Mouse (Mus musculus) splenic B cell, adult 2 months (primary cell): ENCODE results near the gene Rabgap1l.

Experiments used
- DNase-seq: peaks from one replicate; pipeline ENCODE4 v3.0.0-alpha.2; 2011; ENCODE audit warnings: low read depth, low spot score
- H3K27me3 ChIP-seq: 2 replicates; pipeline ENCODE4 v1.6.1; 2012; ENCODE audit warnings: mild to moderate bottlenecking, low read length, moderate library complexity, mixed read lengths; ENCODE audit not compliant: control insufficient read depth, poor library complexity, insufficient read depth, severe bottlenecking
- H3K36me3 ChIP-seq: 2 replicates; pipeline ENCODE4 v1.6.1; 2012; ENCODE audit warnings: mild to moderate bottlenecking, low read length, moderate library complexity, mixed read lengths; ENCODE audit not compliant: control insufficient read depth, poor library complexity, insufficient read depth, severe bottlenecking

Rabgap1l gene

GRCm38 (mm10) chr1:160547934-160548876, 244.8 kb downstream of the Rabgap1l start:
- Histone ChIP-seq H3K27me3 (no peaks in the 10 kb centered on the region), H3K36me3 (no peaks in the 10 kb centered on the region)
- DNase-seq = no peak

- Histone ChIP-seq H3K36me3 (no peaks in the 10 kb centered on the region), H3K27me3 (no peaks in the 10 kb centered on the region)
- DNase-seq = no peak
Observed at GRCm38 (mm10) chr1:160535649-160536048, 257.4 kb downstream of the Rabgap1l start.

DNA sequence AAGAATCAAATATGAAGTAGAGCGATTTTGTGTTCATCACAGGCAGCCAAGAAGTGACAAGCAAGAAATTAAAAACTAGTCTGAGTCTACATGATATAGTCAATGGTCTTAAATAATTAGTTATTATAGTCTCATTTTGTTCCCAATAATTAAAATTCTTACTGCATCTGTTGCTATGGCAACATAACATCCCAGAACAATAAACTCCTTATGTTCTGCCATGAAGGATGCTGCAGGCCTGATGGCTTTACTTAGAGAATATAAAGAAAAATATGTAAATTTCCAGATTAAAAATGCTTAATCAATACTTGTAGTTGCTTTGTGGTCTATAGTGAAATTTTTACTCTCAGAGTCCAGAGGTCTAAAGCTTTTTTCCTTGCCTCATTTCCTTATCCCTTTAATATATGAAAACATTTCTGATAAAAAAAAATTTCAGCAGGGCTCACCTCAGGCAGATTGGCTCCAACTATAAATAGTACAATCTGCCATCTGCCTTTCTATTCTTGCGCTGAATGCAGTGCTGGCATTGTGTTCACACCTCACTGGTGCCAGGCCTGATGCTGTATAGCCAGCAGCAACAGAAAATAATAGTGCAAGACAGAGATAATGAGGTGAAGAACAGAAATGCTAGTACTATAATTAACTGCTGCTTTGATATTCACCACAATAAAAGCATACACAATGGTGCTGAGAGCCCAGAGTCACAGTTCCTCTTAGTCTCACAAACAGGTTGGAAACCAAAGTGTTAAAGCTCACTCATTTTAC, 258.3 kb downstream of the Rabgap1l start:
- Histone ChIP-seq H3K27me3 (no peaks in the 10 kb centered on the region), H3K36me3 (no peaks in the 10 kb centered on the region)
- no peak for DNase-seq

DNA sequence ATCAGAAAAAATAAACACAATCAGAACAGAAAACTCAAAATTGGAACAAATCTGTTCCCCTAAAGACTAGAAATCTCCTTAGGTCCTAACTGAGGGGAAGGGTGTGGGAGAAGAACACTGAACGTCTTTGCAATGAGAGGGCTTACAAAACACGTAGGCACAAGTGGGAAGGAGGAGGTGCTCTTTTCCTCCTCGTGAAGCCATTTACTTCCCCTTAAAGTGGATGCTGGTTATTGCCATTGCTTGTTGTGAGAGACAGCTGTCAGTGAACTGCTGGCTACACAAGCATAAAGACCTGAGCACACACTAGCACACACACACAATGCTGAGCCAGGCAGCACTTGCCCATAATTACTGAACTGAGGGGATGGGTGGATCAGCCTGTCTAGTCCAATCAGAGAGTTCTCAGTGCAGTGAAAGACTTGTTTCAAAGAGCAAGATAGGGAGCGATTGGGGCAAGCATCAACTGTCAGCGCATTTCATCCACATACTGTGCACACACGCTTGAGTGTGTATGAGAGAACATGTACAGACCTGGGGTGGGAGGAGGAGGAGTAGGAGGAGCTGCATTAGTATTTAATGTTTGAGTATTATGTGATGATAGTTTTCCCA, 259.7 kb downstream of the Rabgap1l start:
- no peaks in the 10 kb centered on the region for H3K36me3 ChIP-seq
- DNase-seq = no peak

GRCm38 (mm10) chr1:160531402-160531801, 261.6 kb downstream of the Rabgap1l start:
- Histone ChIP-seq H3K36me3 (no peaks in the 10 kb centered on the region), H3K27me3 (no peaks in the 10 kb centered on the region)
- DNase-seq = no peak

More for the DNA sequence above, 259.7 kb downstream of the Rabgap1l start:
- H3K27me3 ChIP-seq = no peaks in the 10 kb centered on the region

- no peaks in the 10 kb centered on the region for H3K27me3 ChIP-seq
- no peaks in the 10 kb centered on the region for H3K36me3 ChIP-seq
- no peak for DNase-seq
Observed at GRCm38 (mm10) chr1:160521918-160522317, 271.1 kb downstream of the Rabgap1l start.

GRCm38 (mm10) chr1:160520665-160521064, 272.3 kb downstream of the Rabgap1l start:
- Histone ChIP-seq H3K36me3 (no peaks in the 10 kb centered on the region), H3K27me3 (no peaks in the 10 kb centered on the region)
- DNase-seq = no peak

DNA sequence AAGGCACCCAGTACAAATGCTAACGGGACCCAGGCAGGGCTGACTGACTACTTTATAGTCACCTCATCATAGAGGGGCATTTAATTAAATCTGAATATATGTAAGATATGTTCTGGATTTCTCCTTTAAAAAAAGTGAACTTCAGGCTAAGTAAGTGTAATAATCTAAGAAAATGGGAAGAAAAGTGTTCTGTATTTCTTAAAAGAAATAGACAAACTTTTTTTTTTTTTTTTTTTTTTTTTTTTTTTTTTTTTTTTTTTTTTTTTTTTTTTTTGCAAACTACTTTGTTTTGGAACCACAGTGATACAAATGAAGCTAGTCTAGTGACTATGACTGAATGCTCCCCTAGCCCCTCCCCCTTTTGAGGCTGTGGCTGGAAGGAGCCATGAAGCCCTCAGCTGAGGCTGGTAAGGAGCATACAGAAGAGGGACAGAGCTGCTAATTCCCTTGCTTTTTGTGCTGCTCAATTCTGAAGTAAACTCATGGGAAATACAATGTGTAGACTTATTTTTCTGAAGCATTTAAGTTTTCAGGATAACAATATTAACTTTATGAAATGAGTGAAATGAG, 273.0 kb downstream of the Rabgap1l start:
- H3K36me3 ChIP-seq = no peaks in the 10 kb centered on the region
- H3K27me3 ChIP-seq = no peaks in the 10 kb centered on the region
- no peak for DNase-seq

GRCm38 (mm10) chr1:160518552-160518951, 274.5 kb downstream of the Rabgap1l start:
- DNase-seq = no peak
- Histone ChIP-seq H3K27me3 (no peaks in the 10 kb centered on the region), H3K36me3 (no peaks in the 10 kb centered on the region)

GRCm38 (mm10) chr1:160507766-160508165, 285.2 kb downstream of the Rabgap1l start:
- no peaks in the 10 kb centered on the region for H3K27me3 ChIP-seq
- no peak for DNase-seq
- H3K36me3 ChIP-seq = no peaks in the 10 kb centered on the region

DNA sequence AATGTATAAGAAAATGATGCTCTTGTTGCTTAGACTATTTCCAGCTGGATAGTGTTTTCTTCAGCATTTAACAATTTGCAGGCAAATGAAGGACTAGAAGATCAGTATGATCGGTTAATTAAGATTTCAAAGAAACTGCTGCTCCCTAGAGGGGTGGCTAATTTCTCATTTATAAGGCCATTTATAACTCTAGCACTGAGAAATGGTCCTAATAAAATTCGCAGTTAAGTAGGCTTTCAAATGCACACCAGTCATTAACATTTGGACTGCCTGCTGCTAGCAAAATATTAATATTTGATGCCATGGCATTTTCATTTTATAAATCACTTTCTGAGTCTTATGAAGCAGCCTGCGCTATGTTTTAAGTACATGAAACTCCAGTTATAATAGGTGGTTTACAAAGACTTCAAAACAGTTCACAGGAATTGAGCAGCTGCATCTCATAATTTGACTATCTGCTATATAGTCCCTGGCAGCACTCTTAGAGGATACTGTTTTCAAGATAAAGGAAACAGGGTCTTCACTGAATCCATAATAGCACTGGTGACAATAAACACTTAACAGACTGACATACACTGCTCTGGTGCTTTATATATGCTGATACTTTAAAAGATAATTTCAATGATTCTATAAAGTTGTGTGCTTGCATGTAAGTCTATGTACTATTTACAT, 296.0 kb downstream of the Rabgap1l start:
- H3K36me3 ChIP-seq = no peaks in the 10 kb centered on the region; the same call in 1 of the 2 replicates
- H3K27me3 ChIP-seq = no peaks in the 10 kb centered on the region
- DNase-seq = no peak

DNA sequence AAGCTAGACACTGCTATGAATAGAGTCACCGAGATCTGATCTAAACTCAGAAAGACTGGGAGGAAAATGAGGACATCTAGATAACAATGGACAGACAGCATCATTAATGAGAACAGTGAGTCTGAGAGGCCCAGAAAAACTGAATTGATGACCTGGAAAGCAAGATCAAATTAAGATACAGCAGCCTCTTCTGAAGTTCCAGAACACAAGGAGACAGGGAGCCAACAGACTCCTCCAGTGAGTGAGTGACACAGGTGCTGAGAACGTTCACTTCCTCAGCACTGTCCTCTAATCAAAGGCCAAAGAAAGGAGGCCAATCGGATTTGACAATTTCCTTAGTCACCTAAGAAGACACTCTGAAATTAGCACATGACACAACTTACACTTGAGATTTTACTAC, 307.3 kb downstream of the Rabgap1l start:
- Histone ChIP-seq H3K27me3 (no peaks in the 10 kb centered on the region), H3K36me3 (no peaks in the 10 kb centered on the region)
- DNase-seq = no peak

DNA sequence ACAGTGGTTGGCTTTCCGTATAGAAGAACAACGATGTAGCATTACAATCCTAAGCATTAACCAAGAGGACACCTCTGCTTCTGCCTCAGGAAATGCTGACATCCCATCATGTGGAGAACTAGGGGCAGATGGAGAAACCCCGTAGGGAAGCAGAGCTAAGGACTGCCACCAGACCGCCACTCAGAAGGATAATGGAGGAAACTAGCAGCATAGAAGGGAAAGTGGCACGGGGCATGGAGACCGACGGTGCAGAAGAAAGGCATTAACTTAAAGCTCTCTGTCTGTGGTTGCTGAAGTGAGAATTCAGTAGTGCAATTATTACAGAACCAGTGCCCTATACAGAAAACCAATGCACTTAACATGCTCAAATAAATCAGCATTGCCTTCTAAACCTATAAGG, 308.0 kb downstream of the Rabgap1l start:
- no peak for DNase-seq
- Histone ChIP-seq H3K36me3 (no peaks in the 10 kb centered on the region), H3K27me3 (no peaks in the 10 kb centered on the region)

DNA sequence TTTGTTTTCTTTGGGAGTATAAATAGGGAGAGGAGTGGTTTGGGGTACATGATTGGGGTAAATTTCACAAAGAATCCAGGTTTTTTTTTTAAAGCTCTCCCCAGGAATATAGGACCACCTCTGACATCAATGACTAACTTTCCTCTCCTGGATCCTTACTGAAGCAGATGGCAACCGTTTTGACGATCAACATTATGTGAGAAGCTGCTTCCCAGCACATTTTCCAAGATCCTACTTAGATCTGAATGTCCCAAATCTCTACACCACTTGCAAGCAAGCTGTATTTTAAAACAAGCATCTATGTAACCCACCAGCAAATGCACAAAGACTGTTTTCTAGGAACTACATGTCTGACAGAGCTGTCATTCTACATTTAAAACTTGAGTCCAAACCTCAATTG, 311.4 kb downstream of the Rabgap1l start:
- no peaks in the 10 kb centered on the region for H3K36me3 ChIP-seq

More for the DNA sequence above, 311.4 kb downstream of the Rabgap1l start:
- DNase-seq = no peak
- no peaks in the 10 kb centered on the region for H3K27me3 ChIP-seq
